Mouse (Mus musculus) embryonic facial prominence, embryonic 14.5 days (tissue): ENCODE measurements around the gene Svep1. TPM values are rescaled to one million over a fixed set of nuclear protein-coding genes. Genes with fewer than 3 reads are reported as not detected.

Experiments
- ATAC-seq: fragments of 200-750 bp; cut with Nextera tagmentation; 2 replicates; pipeline ENCODE4 v1.8.0; 2017; ENCODE audit warnings: low read depth, moderate number of reproducible peaks, moderate TSS enrichment
- DNase-seq: peaks from one replicate; pipeline ENCODE4 v3.0.0-alpha.2; 2015; ENCODE audit warnings: low spot score
- H3K27ac ChIP-seq: fragments of 300-500 bp; sonication (generic); replicated peaks from 2 replicates; pipeline ENCODE4 v1.5.1; 2014; ENCODE audit warnings: low read depth, mild to moderate bottlenecking, low read length, moderate library complexity
- H3K27me3 ChIP-seq: fragments of 300-500 bp; sonication (generic); replicated peaks from 2 replicates; pipeline ENCODE4 v1.6.1; 2014; ENCODE audit warnings: low read length; ENCODE audit not compliant: control insufficient read depth, insufficient read depth
- H3K36me3 ChIP-seq: fragments of 300-500 bp; sonication (generic); 2 replicates; pipeline ENCODE4 v1.6.1; 2014; ENCODE audit warnings: low read length, mixed read lengths; ENCODE audit not compliant: control insufficient read depth, insufficient read depth
- H3K4me1 ChIP-seq: fragments of 300-500 bp; sonication (generic); 2 replicates; pipeline ENCODE4 v1.6.1; 2014; ENCODE audit warnings: antibody characterized with exemption, low read length; ENCODE audit not compliant: control insufficient read depth, insufficient read depth
- H3K4me2 ChIP-seq: fragments of 300-500 bp; sonication (generic); 2 replicates; pipeline ENCODE4 v1.6.1; 2014; ENCODE audit warnings: low read depth, mild to moderate bottlenecking, low read length, moderate library complexity, mixed read lengths
- H3K4me3 ChIP-seq: fragments of 300-500 bp; sonication (generic); 2 replicates; pipeline ENCODE4 v1.5.1; 2014; ENCODE audit warnings: low read depth, mild to moderate bottlenecking, low read length
- H3K9ac ChIP-seq: fragments of 300-500 bp; sonication (generic); 2 replicates; pipeline ENCODE4 v1.6.1; 2014; ENCODE audit warnings: low read depth, mild to moderate bottlenecking, low read length, moderate library complexity, mixed read lengths
- H3K9me3 ChIP-seq: fragments of 300-500 bp; sonication (generic); 2 replicates; pipeline ENCODE4 v1.6.1; 2016; ENCODE audit warnings: low read length; ENCODE audit not compliant: control insufficient read depth
- WGBS: fragments of 180-500 bp; shearing (Covaris S2); extraction: QIAGEN DNeasy Blood & Tissue Kit; methylation state at CpG from one replicate; pipeline ENCODE4 v1.1.7; 2014; 5-methylcytosine and 5-hydroxymethylcytosine counted together
- polyA plus RNA-seq: library from polyadenylated mRNA; unstranded; fragments of >200 nt; fragmentation: Nextera tagmentation; extraction: Ambion mirVana; gene quantifications from 2 replicates; pipeline ENCODE4 v1.2.1, GENCODE M21; 2014

Gene Svep1
- polyA plus RNA-seq, 1 experiment from 2014 or later: 10.6 TPM

GRCm38 (mm10) chr4:58037096-58037705 lies 169.5 kb downstream of the Svep1 start:
- Histone ChIP-seq H3K4me1 (no peaks in the 10 kb centered on the region), H3K27me3 (no peaks in the 10 kb centered on the region), H3K27ac (no peak overlapping the region), H3K9me3 (no peaks in the 10 kb centered on the region), H3K36me3 (0 out of 2 replicates have a peak, but pooled peaks cover 5% of the 10 kb centered on the region), H3K4me3 (no peak overlapping the region), H3K4me2 (no peak overlapping the region), H3K9ac (no peak overlapping the region)
- ATAC-seq (no peak), DNase-seq (no peak)
- 79% methylated on average over 6 of the region's 6 CpGs for WGBS

GRCm38 (mm10) chr4:58034663-58035062 lies 172.0 kb downstream of the Svep1 start:
- Histone ChIP-seq H3K4me1 (no peaks in the 10 kb centered on the region), H3K27me3 (no peaks in the 10 kb centered on the region), H3K4me2 (peak overlapping the region; percentile 44), H3K4me3 (peak overlapping the region; percentile 7), H3K27ac (no peak overlapping the region), H3K9me3 (0 out of 2 replicates have a peak, but pooled peaks cover 4% of the 10 kb centered on the region), H3K9ac (no peak overlapping the region), H3K36me3 (no peaks in the 10 kb centered on the region)
- ATAC-seq (no peak), DNase-seq (no peak)
- 33% methylated on average over 13 of the region's 13 CpGs for WGBS

GRCm38 (mm10) chr4:58032714-58033113 lies 173.9 kb downstream of the Svep1 start:
- H3K4me2 ChIP-seq: no peak overlapping the region
- no peak overlapping the region for H3K9ac ChIP-seq
- 85% methylated on average over 1 of the region's 1 CpGs for WGBS
- ATAC-seq (no peak), DNase-seq (no peak)
- H3K4me3 ChIP-seq: no peak overlapping the region
- H3K27me3 ChIP-seq: no peaks in the 10 kb centered on the region
- H3K36me3 ChIP-seq: no peaks in the 10 kb centered on the region
- no peaks in the 10 kb centered on the region for H3K4me1 ChIP-seq
- H3K27ac ChIP-seq: no peak overlapping the region
- H3K9me3 ChIP-seq: 0 out of 2 replicates have a peak, but pooled peaks cover 4% of the 10 kb centered on the region

GRCm38 (mm10) chr4:58009024-58009423 lies 197.6 kb downstream of the Svep1 start, which contains the start of gene Txndc8:
Gene Txndc8, minus strand, starts transcription at chr4:58009124.
- no peaks in the 10 kb centered on the region for H3K4me1 ChIP-seq
- H3K4me2 ChIP-seq: no peak within 1 kb of the TSS
- WGBS: 94% methylated on average over 5 of the region's 5 CpGs
- H3K9me3 ChIP-seq: no peaks in the 10 kb centered on the region
- H3K36me3 ChIP-seq: no peaks in the 10 kb centered on the region
- no peak within 1 kb of the TSS for H3K4me3 ChIP-seq
- no peak within 1 kb of the TSS for H3K9ac ChIP-seq
- H3K27ac ChIP-seq: no peak within 1 kb of the TSS
- DNase-seq (no peak), ATAC-seq (no peak)
- H3K27me3 ChIP-seq: no peaks in the 10 kb centered on the region

- Histone ChIP-seq H3K4me3 (no peak overlapping the region), H3K4me1 (no peaks in the 10 kb centered on the region), H3K4me2 (no peak overlapping the region), H3K36me3 (no peaks in the 10 kb centered on the region), H3K27me3 (no peaks in the 10 kb centered on the region), H3K9ac (no peak overlapping the region), H3K27ac (no peak overlapping the region), H3K9me3 (no peaks in the 10 kb centered on the region)
- no peak for ATAC-seq
- DNase-seq: no peak
- 58% methylated on average over 3 of the region's 3 CpGs for WGBS
Observed at GRCm38 (mm10) chr4:58003501-58003900, 203.2 kb downstream of the Svep1 start.

Other genes starting within 250 kb of the Svep1 start
- not detected in 2 replicates for gene Txndc8, start 197.7 kb downstream of the Svep1 start, polyA plus RNA-seq
- gene Musk, start 79.1 kb upstream of the Svep1 start, polyA plus RNA-seq: 11.8 and 12.9 TPM in 2 replicates